Mouse (Mus musculus): ENCODE data around the gene Tnnc1. TPM values are rescaled to one million over a fixed set of nuclear protein-coding genes. Genes with fewer than 3 reads are reported as not detected.

Tnnc1 gene
- polyA plus RNA-seq, 1 experiment from 2014 or later, result 63.0 TPM

DNA sequence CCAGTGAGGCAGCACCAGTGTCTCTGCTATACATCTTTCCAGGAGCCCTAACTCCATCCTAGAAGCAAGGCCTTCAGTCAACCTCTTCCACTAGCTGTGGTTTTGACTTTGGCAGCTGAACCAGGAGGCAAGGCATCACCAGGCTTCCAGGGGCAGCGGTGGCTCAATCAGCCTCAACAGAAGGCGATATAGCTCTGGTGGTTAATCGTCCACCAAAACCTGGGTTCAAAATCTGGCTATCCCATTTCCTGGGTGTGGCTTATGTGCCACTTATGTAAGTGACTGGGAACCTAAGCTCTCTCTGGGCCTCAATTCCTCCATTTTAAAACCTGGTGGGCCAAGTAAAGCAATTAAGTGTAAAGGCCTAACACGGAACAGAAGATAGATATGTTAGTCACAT is 3.3 kb upstream of the Tnnc1 start:
- WGBS, result 81% methylated on average over 4 of the region's 4 CpGs
- Histone ChIP-seq H3K4me1 (ENCODE audit: control insufficient read depth, insufficient read depth, low read length) (peaks cover 10% of the 10 kb centered on the region), H3K36me3 (ENCODE audit: control insufficient read depth, insufficient read depth, low read length) (peaks cover 14% of the 10 kb centered on the region), H3K4me2 (ENCODE audit: low read depth) (peak overlapping the region; percentile 95), H3K9ac (ENCODE audit: low read length) (peak overlapping the region; percentile 90), H3K27me3 (ENCODE audit: control insufficient read depth, insufficient read depth, low read length) (no peaks in the 10 kb centered on the region), H3K4me3 (ENCODE audit: low read depth, low read length) (peak overlapping the region; percentile 87), H3K9me3 (ENCODE audit: control insufficient read depth, low read length) (no peaks in the 10 kb centered on the region), H3K27ac (ENCODE audit: low read depth, low read length) (0 out of 2 replicates have a peak overlapping the region, but pooled peaks have one; percentile 20)
- ATAC-seq (ENCODE audit: insufficient read depth, low FRiP score, low TSS enrichment) (no peak), DNase-seq (ENCODE audit: low spot score) (no peak)

- peak; percentile 27 for DNase-seq (ENCODE audit: low spot score)
- ATAC-seq (ENCODE audit: insufficient read depth, low FRiP score, low TSS enrichment), result no peak
- Histone ChIP-seq H3K9ac (ENCODE audit: low read length) (peak overlapping the region; percentile 90), H3K4me1 (ENCODE audit: control insufficient read depth, insufficient read depth, low read length) (peaks cover 10% of the 10 kb centered on the region), H3K27me3 (ENCODE audit: control insufficient read depth, insufficient read depth, low read length) (no peaks in the 10 kb centered on the region), H3K4me3 (ENCODE audit: low read depth, low read length) (peak overlapping the region; percentile 87), H3K4me2 (ENCODE audit: low read depth) (peak overlapping the region; percentile 95), H3K36me3 (ENCODE audit: control insufficient read depth, insufficient read depth, low read length) (peaks cover 14% of the 10 kb centered on the region), H3K9me3 (ENCODE audit: control insufficient read depth, low read length) (no peaks in the 10 kb centered on the region), H3K27ac (ENCODE audit: low read depth, low read length) (peak overlapping the region; percentile 30; the same call in 1 of the 2 replicates)
- 40% methylated on average over 8 of the region's 8 CpGs for WGBS
Measured at GRCm38 (mm10) chr14:31205244-31205561, 2.9 kb upstream of the Tnnc1 start.

DNA sequence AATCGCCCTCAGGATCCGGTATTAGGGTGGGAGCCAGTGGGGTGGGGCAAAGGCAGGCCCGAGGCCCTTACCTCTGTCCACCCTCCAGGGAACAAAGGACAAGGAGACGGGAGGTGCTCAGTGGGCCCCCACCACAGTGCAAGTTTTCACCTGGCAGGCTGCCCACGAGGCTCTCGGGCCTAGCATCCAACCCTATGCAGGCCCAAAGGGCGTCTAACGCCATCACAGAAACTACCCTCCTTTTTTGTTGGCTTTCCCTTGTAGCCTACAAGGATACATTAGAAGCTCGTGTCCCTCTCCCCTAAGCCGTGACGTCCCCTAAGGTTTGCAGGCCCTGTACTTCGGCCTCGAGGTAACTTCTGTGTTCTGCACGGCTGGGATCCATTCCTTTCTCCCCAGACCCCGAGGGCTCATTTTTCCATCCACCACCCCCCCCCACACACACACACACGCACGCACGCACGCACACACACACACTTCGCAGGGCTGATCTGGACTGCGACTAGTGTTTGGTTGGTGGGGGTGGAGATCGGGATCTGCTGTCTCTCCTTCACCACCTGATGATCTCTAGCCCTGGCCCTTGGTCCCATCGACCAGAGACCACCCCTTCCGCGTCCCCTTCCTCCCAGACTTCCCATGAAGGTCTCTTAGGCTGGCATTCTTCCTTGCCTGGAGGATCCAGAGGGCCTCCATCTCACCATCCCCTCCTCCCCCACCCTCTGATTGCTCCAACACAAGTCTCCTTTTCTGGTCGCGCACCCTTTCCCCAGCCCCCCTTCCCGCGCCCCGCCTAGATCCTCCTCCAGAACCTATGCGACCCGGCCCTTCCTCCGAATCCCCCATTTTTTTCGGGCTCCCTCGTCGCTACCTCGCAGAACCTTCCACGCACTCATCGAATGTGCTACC is 2.3 kb upstream of the Tnnc1 start:
- no peaks in the 10 kb centered on the region for H3K9me3 ChIP-seq (ENCODE audit: control insufficient read depth, low read length)
- peak overlapping the region; percentile 87 for H3K4me3 ChIP-seq (ENCODE audit: low read depth, low read length)
- 2% methylated on average over 37 of the region's 39 CpGs for WGBS
- peak overlapping the region; percentile 95 for H3K4me2 ChIP-seq (ENCODE audit: low read depth)
- peaks cover 12% of the 10 kb centered on the region for H3K36me3 ChIP-seq (ENCODE audit: control insufficient read depth, insufficient read depth, low read length)
- H3K27me3 ChIP-seq (ENCODE audit: control insufficient read depth, insufficient read depth, low read length), result no peaks in the 10 kb centered on the region
- ATAC-seq (ENCODE audit: insufficient read depth, low FRiP score, low TSS enrichment) (peak; percentile 63), DNase-seq (ENCODE audit: low spot score) (peak; percentile 66)
- peak overlapping the region; percentile 90 for H3K9ac ChIP-seq (ENCODE audit: low read length)
- peaks cover 10% of the 10 kb centered on the region for H3K4me1 ChIP-seq (ENCODE audit: control insufficient read depth, insufficient read depth, low read length)
- H3K27ac ChIP-seq (ENCODE audit: low read depth, low read length), result peak overlapping the region; percentile 79

DNA sequence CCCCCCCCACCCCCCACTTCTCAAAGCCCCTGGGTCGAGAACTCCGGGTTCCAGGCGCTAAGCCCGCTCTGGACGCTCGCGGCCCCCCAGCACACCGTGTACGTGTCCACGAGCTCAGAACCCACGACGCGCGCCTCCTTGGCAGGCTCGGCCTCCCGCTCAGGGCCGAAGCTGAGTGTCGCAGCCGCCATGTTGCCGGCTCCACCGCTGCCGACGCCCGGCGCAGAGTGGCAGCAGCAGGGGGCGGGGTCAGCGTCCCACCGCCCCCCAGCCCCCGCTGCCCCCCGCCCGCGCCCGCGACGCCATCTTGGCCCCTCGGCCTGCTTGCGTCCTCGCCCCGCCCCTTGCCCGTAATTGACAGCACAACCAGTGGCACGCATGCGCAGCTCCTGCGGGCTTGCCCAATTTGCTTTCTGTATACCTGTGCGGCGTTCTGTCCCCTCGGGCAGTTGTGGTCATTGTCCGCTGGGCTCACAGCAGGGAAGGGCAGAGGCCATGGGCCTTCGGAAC is 1.6 kb upstream of the Tnnc1 start:
- Histone ChIP-seq H3K4me1 (ENCODE audit: control insufficient read depth, insufficient read depth, low read length) (peaks cover 10% of the 10 kb centered on the region), H3K27ac (ENCODE audit: low read depth, low read length) (peak overlapping the region; percentile 79), H3K9ac (ENCODE audit: low read length) (peak overlapping the region; percentile 90), H3K27me3 (ENCODE audit: control insufficient read depth, insufficient read depth, low read length) (no peaks in the 10 kb centered on the region), H3K4me2 (ENCODE audit: low read depth) (peak overlapping the region; percentile 95), H3K4me3 (ENCODE audit: low read depth, low read length) (peak overlapping the region; percentile 87), H3K36me3 (ENCODE audit: control insufficient read depth, insufficient read depth, low read length) (peaks cover 12% of the 10 kb centered on the region), H3K9me3 (ENCODE audit: control insufficient read depth, low read length) (no peaks in the 10 kb centered on the region)
- DNase-seq (ENCODE audit: low spot score) (peak; percentile 95), ATAC-seq (ENCODE audit: insufficient read depth, low FRiP score, low TSS enrichment) (peak; percentile 70)
- WGBS, result under 1% methylated on average over 42 of the region's 48 CpGs

- H3K36me3 ChIP-seq (ENCODE audit: control insufficient read depth, insufficient read depth, low read length), result peaks cover 9% of the 10 kb centered on the region
- peak overlapping the region; percentile 95 for H3K4me2 ChIP-seq (ENCODE audit: low read depth)
- 81% methylated on average over 13 of the region's 13 CpGs for WGBS
- no peak overlapping the region for H3K27ac ChIP-seq (ENCODE audit: low read depth, low read length)
- peak overlapping the region; percentile 87 for H3K4me3 ChIP-seq (ENCODE audit: low read depth, low read length)
- H3K4me1 ChIP-seq (ENCODE audit: control insufficient read depth, insufficient read depth, low read length), result peaks cover 10% of the 10 kb centered on the region
- no peaks in the 10 kb centered on the region for H3K9me3 ChIP-seq (ENCODE audit: control insufficient read depth, low read length)
- DNase-seq (ENCODE audit: low spot score), result no peak
- peak; percentile 8; the same call in 1 of the 2 replicates for ATAC-seq (ENCODE audit: insufficient read depth, low FRiP score, low TSS enrichment)
- H3K9ac ChIP-seq (ENCODE audit: low read length), result peak overlapping the region; percentile 47; the same call in 1 of the 2 replicates
- H3K27me3 ChIP-seq (ENCODE audit: control insufficient read depth, insufficient read depth, low read length), result no peaks in the 10 kb centered on the region
Measured at GRCm38 (mm10) chr14:31207070-31207830, 862 bp upstream of the Tnnc1 start.

- DNase-seq (ENCODE audit: low spot score) (no peak), ATAC-seq (ENCODE audit: insufficient read depth, low FRiP score, low TSS enrichment) (no peak)
- Histone ChIP-seq H3K27ac (ENCODE audit: low read depth, low read length) (no peak overlapping the region), H3K4me2 (ENCODE audit: low read depth) (no peak overlapping the region), H3K9ac (ENCODE audit: low read length) (no peak overlapping the region), H3K4me1 (ENCODE audit: control insufficient read depth, insufficient read depth, low read length) (peaks cover 10% of the 10 kb centered on the region), H3K4me3 (ENCODE audit: low read depth, low read length) (no peak overlapping the region), H3K9me3 (ENCODE audit: control insufficient read depth, low read length) (no peaks in the 10 kb centered on the region), H3K36me3 (ENCODE audit: control insufficient read depth, insufficient read depth, low read length) (no peaks in the 10 kb centered on the region), H3K27me3 (ENCODE audit: control insufficient read depth, insufficient read depth, low read length) (no peaks in the 10 kb centered on the region)
- WGBS, result 84% methylated on average over 4 of the region's 4 CpGs
Measured at GRCm38 (mm10) chr14:31209133-31209557, 1.0 kb downstream of the Tnnc1 start.

GRCm38 (mm10) chr14:31211854-31212253 is 3.7 kb downstream of the Tnnc1 start:
- no peaks in the 10 kb centered on the region for H3K36me3 ChIP-seq (ENCODE audit: control insufficient read depth, insufficient read depth, low read length)
- no peaks in the 10 kb centered on the region for H3K9me3 ChIP-seq (ENCODE audit: control insufficient read depth, low read length)
- WGBS, result 88% methylated on average over 6 of the region's 6 CpGs
- H3K27me3 ChIP-seq (ENCODE audit: control insufficient read depth, insufficient read depth, low read length), result no peaks in the 10 kb centered on the region
- DNase-seq (ENCODE audit: low spot score), result no peak
- H3K4me1 ChIP-seq (ENCODE audit: control insufficient read depth, insufficient read depth, low read length), result no peaks in the 10 kb centered on the region
- no peak overlapping the region for H3K9ac ChIP-seq (ENCODE audit: low read length)
- H3K4me2 ChIP-seq (ENCODE audit: low read depth), result no peak overlapping the region
- ATAC-seq (ENCODE audit: insufficient read depth, low FRiP score, low TSS enrichment), result no peak
- no peak overlapping the region for H3K27ac ChIP-seq (ENCODE audit: low read depth, low read length)
- H3K4me3 ChIP-seq (ENCODE audit: low read depth, low read length), result no peak overlapping the region

GRCm38 (mm10) chr14:31212499-31212898 is 4.4 kb downstream of the Tnnc1 start:
- Histone ChIP-seq H3K9me3 (ENCODE audit: control insufficient read depth, low read length) (no peaks in the 10 kb centered on the region), H3K27me3 (ENCODE audit: control insufficient read depth, insufficient read depth, low read length) (no peaks in the 10 kb centered on the region), H3K4me3 (ENCODE audit: low read depth, low read length) (no peak overlapping the region), H3K27ac (ENCODE audit: low read depth, low read length) (no peak overlapping the region), H3K9ac (ENCODE audit: low read length) (no peak overlapping the region), H3K4me1 (ENCODE audit: control insufficient read depth, insufficient read depth, low read length) (0 out of 2 replicates have a peak, but pooled peaks cover 3% of the 10 kb centered on the region), H3K4me2 (ENCODE audit: low read depth) (no peak overlapping the region), H3K36me3 (ENCODE audit: control insufficient read depth, insufficient read depth, low read length) (no peaks in the 10 kb centered on the region)
- no peak for ATAC-seq (ENCODE audit: insufficient read depth, low FRiP score, low TSS enrichment)
- WGBS, result 82% methylated on average over 3 of the region's 3 CpGs
- no peak for DNase-seq (ENCODE audit: low spot score)

Measured in neural tube, embryonic 11.5 days (tissue).